Mouse (Mus musculus) 3T3-L1 (cell line): ENCODE results near the gene Bcl2l14.
A peak's percentile ranks its signal among the peaks of the same experiment; 100 is the strongest.

Experiments used
- DNase-seq: peaks from one replicate; pipeline ENCODE4 v3.0.0-alpha.2; 2015; ENCODE audit warnings: low read depth, low spot score

Gene Bcl2l14

DNA sequence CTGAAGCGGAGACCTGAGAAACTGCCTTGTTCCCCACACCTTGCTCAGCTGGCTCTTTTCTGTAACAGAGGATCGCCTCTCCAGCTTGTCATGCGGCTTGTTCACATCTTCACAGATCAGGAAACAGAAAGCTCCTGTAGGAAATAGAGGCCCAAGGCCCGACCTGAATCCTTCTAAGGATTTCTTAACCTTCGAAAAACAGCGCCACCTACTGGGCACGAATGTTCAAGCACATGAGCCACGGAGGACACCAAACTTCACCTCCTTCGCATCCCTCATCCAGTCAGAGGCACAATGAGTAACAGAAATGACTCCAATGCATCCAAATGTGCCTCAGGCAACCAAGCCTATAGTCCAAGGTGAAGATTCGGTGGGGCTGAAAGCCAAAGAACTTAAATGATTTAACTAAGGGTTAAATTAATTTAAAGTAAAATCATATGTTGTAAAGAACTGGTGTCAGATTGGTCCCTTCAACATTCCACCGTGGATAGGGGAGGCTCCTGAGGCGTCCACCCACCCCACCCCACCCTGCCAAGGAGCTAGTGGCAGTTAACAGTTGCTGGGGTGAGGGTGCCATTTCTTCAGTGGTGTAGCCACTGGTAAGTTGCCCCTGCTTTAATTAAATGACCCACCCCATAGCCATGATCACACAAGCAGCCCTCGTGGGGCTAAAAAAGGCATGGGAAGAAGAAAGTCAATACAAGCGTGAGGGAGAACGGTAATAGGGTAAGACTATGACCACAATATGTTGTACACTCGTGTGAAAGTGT lies 7.0 kb downstream of the Bcl2l14 start:
- peak; percentile 89 for DNase-seq

DNA sequence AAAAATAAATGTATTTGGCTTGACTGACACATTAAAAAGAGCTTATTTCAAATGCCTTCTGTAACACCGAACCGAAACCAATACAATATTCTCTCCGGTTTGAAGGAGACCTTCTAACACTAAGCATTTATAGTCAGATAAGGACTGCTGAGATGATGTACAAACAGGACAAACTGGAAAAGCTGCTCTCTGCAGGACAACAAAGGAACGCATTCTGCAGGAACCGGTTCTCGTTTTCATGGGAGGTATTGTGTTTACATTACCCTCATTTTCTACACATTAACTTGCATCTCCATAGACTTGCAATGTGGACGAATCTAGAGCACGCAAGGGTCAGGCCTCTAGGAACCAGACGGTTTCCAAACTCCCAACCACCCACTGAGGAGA lies 7.6 kb downstream of the Bcl2l14 start:
- no peak for DNase-seq

DNA sequence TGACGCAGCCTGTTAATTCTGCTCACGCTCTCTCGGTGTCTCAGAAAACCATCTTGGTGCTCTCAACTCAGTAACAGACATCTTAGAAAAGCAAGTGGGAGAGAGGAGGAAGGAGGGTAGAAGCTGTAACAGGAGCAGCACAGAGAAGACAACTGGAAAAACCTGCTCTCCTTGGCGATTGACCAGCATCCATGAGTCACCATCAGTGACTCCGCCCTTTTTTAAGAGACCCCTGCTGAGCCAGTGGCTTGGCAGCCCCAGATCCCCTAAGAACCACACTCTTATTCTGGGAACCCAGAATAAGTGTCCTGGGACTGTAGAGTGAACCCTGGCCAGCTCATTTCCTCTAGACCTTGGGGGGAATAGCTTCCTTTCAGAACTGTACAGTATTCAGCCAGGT lies 11.1 kb downstream of the Bcl2l14 start:
- DNase-seq = no peak

DNA sequence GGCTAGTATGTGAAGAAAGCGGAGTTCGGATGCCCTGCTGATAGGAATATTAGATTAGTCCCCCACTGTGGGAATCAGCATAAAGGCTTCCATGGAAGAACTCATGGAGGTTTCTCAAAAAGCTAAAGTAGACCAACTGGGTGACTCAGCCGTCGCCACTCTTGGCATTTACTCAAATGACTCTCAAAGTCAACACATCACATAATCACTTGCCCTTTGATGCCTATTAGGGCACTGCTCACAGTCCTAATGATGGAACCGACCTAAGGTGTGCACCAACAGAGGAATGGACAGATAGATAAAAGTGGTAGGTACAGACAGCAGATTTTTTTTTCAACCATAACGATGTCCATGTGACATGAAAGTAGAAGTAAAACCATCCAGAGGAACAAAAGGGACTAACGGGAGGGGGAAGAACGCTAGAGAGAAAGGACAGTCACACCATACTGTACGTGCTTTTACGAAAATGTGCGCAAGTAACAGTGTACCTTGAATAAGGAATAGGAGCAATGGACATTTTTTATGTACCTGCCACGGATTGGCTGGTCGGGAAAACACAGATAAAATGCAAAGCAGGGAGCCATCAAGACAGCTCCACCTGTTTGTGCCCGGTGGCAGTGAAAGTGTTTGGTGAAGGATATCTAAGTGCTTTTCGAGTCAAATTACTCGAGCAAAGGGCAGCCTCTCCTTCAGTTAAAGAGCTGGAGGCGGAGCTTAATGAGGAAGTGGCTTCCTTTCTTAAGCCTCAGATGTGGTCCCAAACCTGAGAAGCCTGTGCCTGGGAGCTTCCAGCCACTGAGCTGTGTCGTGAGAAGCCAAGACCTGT lies 17.8 kb downstream of the Bcl2l14 start:
- DNase-seq = no peak

DNA sequence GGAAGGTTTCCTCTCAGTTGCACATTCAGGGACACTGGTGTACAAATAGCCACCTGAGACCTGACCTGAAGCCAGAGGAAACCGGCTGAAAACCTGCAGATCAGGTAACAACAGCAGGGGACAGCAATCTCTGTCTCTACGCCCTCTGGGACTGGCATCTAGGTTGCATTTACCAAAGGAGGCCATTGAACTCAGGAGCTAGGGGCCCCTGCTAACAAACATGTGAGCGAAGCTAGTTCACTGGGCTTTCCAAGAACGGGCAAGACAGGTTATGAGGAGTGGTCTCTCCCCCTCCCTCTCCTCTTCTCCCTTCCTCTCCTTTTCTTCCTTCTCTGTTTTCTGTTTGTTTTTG lies 18.4 kb downstream of the Bcl2l14 start:
- DNase-seq = no peak

DNA sequence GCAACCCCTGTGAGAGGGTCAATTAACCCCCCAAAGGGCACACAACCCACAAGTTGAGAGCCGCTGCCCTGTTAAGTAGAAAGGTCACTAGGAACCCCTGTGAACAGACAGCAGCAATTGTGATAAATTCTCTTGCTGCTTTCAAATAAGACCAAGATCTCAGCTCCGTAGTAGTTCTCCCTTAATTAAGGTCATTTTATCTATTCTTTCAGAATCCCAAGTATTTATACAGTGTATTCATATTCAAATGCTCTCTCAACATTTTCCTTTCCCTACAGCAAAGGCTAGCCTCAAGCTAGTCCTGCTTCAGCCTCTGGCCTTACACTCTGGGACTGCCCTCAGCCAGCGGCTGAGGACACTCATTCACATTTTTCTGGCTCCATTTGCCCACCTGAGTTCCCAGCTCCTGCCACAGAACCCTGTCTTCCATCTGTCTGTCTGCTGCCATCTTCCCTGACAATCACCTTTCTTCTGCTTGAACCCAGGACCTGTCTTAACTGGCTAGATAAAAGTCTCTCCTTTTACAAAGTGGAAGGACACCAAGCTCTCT lies 20.5 kb downstream of the Bcl2l14 start:
- no peak for DNase-seq

DNA sequence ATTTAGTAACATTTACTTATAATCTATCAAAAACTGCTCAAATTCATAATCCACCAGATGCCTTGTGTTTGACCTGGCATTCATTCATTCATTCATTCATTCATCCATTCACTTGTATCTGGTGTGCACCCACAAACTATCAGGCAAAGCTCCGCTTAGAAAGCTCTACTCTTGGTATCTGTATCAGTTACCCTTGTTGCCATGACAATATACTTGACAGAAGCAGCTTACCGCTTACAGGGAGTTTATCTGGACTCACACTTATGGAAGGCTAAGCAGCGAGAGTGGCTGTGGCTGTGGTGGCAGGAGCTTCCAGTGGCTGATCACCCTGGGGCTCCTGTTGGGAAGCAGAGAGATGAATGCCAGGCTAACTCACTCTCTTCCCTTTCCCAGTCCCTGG lies 21.8 kb downstream of the Bcl2l14 start:
- no peak for DNase-seq

DNA sequence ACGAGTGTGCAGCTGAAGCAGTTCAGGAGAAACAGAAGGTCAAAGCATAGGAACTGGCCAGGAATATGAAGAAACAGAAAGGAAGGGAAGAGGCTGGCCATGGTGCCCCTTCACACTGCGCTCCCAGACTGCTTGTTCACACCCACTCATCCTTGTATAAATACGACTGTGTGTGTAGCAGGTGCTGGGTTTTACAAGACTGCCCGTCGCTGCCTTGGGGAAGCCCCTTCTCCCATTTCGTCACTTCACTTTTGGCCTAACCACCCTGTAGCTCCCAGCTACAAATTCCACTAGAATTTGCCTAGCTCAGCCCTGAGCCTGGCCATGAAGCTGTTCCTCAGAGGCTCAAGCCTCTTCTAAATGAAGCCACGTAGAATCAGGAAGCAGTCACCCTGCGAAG lies 24.3 kb downstream of the Bcl2l14 start:
- DNase-seq = no peak

DNA sequence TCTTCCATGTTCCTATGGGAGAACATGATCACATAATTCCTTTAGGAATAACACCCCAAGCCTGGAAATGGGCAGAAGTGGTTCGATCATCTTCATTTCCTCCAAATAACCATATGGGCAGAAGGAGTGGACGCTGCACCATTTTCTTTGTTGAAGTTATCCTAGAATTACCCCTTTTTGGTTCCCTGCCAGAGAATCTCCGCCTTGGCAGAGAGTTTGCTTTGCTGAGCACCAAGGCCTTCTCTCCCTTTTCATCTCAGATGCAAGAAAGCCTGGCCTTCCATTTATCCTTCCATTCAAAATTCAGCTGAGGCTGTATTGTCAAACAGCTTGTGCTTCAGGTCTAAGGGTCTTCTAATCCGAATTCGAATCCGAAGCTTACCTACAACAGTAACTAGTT lies 25.8 kb downstream of the Bcl2l14 start:
- no peak for DNase-seq

DNA sequence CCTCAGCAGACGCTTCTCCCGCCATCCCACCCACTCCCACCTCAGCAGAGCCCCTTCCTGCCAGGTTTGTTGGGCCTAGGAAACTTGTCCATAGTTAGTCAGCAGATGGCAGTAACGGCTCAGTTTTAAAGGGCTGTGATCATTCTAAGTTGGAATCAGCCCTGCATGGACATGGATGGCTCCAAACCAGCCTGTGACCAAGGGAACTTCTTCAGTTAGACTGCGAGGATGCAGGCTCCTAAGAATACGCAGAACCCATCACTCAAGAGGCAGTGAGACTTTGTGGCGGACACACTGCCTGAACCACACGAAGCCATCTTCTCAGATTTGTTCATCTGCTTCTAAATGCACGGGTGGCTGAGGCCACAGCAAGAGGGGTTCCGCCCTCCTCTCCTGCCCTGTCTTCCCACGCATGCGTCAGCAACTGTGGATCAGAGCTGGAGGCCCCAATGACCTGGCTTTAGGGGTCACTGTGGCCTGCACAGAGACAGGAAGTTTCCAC lies 29.1 kb downstream of the Bcl2l14 start:
- peak; percentile 91 for DNase-seq

DNA sequence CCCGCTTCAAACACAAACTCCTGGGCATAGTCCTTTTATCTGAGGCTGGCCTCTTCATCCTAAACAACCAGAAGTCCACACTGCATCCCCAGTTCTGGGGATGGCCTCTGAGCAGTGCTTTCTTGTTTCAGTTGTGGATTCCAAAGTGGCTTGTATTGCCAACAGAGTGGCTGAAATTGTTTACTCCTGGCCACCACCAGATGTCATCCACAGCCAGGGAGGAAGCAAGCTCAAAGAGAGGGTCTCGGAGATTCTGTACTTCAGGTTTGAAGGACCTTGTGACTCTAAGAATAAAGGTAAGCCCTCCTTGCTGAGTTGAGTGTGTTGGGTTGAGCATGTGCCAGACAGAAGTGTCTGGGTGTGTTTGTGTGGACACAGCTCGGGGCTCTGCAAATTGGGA lies 31.0 kb downstream of the Bcl2l14 start:
- peak; percentile 45 for DNase-seq

DNA sequence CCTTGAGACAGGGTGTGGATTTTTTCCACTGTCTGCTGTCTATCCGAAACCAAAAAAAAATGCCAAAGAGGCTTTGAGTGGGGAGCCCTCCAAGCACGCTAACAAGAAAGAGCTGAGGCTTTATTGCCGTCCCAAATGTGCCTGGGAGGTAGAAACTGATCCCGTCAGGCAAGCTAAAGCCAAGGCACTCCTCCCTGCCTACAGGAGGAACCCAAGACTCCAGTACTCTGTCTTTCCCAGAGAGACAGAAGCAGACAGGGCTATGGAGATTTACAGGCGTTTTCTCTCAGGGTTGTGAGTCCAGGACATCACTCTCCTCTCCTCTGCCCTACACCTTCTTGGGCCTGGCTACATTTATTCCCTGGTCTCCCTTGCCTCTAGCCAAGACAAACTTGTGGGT lies 32.3 kb downstream of the Bcl2l14 start:
- DNase-seq = no peak

DNA sequence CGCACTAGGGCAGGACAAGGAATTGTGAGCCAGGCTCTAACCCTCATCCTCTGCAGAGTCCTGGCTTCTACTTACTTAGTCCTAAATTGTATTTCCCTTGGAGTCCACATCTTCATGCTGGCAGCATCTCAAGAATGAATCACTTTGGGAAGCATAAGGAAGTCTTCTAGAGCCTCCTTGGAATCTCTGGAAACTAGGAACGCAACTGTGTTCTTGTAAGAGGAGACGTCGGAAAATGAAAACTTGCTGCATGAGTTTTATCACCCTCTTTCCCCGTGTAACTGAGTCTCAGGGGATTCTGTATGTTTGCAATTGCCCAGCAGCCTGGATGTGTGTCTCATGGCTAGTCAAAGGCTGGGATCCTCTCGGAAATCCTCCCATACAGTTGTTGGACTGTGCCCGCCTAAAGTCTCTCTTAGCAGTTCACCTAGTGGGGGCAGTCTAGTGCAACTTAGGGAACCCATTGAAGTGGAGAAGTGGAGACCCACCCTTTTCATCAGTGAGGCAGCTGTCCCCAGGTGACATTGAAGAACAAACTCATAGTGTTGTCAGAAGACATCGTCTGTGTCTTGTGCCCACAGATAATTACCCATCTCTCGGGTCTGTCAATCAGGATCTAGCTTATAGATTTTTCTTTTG lies 34.2 kb downstream of the Bcl2l14 start:
- no peak for DNase-seq

DNA sequence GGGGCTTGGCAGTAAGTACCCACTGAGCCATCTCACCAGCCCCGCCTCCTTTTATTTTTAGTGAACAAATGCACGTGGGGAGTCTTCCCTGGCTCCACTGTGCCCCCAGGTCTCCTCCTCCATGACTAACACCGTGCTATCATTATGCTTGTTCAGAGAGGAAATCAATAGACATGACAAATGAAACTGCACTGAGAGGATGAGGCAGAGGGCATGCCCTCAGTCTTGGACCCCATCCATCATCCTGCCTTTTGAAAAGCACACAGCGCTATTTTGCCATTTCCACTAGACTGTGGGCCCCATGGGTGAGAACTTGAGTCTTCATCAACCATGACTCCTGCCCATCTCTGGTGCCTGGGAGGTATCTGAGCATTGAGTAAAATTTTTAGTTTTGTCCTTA lies 35.5 kb downstream of the Bcl2l14 start:
- no peak for DNase-seq

DNA sequence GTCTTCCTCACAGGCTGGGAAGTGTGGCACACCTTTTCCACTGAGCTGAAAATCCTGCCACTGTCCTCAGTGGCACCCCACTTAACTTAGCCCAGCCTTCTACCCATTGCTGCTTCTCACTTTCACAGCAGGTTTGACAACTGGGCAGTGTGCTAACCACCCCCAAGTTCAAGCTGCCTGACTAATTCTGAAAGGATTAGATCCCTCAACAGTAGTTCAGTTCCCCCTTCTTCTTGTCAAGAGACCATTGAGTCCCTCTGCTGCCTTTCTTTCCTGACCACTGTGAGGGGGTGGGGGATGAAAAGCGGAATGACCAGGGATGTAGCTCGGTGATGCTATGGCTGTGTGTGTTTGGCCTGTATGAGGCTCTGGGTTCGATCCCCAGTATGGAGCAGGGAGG lies 37.2 kb downstream of the Bcl2l14 start:
- DNase-seq = no peak

DNA sequence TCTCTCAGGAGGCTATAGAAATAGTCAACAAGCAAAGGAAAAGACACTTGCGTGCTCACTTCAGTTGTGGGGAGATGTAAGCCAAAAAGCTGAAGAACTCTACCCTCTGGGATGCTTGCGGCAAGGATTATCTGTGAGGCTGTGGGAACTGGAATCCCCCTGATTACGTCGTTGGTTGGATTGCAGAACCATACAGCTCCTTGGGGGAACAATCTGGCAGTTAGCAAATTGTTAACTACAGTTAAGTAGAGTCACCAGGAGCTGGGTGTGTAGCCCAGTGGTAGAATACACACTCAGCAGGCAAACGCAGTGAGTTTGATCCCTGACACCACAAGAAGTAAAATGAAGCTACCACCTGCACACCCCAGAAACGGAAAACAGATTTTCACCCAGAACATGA lies 37.9 kb downstream of the Bcl2l14 start:
- no peak for DNase-seq

DNA sequence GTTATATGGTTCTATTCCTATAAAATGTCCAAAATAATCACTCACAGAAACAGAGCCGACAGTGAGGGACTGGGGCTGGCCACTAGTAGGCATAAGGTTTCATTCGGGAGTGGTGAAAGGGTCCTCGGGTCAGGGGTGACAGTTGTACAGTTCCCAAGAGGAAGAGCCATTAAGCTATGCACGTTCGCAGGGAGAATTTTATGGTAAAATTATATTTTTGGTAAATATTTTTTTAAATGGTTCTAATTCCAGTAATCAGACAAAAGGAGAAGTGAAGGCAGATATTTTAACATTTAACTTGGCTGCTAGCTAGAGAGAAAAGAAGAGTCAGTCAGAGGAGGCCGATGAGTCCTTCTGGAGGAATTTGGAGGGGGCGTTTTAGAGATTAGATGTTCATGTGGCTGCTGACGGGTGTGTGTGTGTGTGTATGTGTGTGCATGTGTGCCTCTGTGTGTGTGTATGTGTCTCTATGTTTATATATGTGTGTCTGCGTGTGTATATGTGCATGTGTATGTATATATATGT lies 38.8 kb downstream of the Bcl2l14 start:
- peak; percentile 63 for DNase-seq

DNA sequence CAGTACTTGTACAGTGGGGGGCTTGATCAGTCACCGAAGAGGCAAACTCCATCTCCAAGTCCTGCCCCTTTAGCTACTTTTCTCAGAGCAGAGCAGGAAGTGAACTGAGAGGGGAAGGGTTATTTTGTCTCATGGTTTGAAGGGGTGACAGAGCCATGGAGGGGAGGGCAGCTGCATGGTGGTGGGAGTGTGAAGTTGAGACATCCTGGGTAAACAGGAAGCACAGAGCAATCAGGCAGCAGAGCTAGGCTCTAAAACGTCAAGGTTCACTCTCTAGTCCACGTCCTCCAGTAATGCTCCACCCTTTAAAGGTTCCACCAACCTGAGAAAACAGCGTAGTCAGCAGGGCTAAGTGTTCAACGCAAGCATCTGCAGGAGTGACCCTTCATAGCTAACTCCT lies 40.8 kb downstream of the Bcl2l14 start:
- DNase-seq = no peak

DNA sequence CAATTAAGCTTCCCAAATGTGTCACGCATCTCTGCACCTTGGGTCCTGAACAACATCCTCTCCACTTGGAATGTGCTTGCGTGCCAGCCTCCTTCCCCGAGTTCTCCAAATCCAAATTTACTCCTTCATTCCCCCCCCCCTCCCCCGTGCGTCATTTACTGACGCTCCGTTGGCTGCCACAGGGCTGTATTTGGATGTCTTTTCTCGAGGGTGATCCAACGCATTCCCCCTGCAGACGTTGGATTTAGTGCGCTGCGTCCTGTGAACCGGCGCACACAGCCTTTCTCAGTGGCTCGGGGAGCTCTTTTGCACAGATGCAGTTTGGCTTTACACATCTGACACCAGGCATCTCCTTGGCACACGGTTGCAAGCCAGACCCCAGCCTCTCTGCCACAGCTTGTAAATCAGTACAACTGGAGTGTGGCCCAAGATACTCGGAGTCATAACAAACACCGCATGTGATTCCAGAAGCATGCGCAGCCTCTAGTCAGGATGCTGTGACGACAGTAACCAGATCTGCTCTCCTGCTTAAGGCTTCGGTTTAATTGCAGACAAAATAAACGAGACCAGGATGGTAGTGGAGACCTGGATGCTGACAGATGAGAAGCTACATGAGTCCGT lies 43.4 kb downstream of the Bcl2l14 start:
- DNase-seq = no peak

DNA sequence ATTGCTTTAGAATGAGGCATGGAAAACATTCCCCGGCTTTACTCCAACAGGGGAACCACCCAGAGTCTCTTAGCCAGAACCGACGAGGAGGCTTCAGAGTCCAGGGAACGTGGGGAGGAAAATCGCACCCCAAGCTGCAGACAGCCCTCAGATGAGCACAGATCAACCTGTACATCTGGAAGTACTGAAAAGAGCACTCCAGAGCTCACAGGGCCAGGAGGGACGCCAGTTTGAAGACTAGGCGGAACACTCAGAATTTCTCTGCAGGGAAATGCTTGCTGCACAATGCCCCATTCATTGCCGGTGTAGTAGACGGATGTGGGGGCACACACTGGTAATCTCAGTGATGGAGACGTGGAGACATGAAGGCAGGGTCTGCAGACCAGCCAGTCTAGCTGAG lies 43.9 kb downstream of the Bcl2l14 start:
- DNase-seq = no peak

DNA sequence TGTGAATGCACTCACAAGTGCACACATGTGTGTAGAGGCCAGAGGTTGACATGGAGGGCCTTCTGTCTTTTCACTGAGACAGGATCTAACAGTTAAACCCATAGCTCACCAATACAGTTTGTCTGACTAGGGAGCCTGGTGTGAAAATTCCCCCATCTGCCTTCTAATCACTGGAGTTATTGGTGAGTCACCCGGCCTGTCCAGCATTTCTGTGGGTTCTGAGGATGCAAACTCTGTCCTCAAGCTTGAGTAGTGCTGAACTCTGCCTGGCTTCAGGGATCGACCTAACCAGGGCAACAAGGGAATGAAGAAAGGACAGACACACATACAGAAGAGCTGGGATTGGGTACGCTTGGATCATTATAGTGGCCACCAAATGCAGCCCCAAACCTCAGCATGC lies 45.6 kb downstream of the Bcl2l14 start:
- DNase-seq = peak; percentile 74

DNA sequence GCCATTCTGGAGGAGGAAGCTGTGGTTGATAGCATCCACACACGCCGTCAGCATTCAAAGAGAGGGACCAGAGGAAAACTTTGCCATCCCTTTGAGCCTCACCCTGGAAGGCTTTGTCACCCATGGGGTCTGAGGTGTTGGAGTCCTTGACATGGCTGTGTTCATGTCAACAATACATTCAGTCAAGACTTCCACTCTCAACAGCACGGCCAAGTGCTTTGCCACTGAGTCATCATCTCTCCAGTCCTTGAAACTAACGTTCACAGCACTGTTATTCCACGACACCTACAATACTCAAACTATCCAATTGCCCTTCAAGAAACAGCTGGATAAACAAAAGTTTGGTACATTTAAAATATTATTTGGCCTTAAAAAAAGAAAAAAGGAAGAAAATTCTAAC lies 46.1 kb downstream of the Bcl2l14 start:
- peak; percentile 58 for DNase-seq
